Mouse (Mus musculus): ENCODE data around the gene Fignl1. TPM values are rescaled to one million over a fixed set of nuclear protein-coding genes. Genes with fewer than 3 reads are reported as not detected.

Fignl1 gene
- polyA plus RNA-seq, 1 experiment from 2014 or later: 27.8 TPM

DNA sequence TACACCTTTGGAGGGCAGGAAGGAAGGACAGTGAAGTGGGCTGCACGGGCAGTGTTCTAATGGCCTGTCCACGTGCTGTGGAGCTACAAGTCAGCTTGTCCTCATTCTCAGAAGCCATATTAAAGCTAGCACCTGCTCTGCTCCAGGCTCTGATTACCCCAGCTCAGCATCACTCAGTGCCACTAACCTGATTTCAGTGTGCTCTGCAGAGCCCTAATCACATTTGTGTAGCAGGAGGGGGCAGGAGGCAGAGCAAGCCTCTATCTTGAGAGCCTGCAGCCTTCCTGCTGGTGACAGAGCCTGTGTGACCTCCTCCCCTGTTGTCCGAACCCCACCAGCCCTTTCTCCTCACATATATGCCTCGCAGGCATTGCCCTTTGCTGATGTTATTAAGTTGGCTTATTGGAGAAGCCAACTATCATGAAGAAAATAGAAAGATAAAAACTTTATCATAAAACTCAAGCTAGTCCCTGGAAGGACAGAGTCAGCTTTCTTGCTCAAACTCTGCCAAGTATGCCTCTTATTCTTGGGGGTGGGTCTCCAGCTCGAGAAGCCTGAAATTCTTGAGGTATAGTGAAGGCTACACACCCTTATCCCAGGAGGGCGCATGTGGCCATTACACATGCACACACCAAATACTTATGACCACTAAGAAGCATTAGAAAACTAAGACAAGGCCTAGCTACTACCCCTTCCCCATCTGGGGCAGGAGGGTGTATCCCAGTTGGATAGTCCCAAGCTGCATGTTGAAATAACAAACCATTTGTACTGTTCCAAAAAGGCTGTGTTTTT is 41.9 kb upstream of the Fignl1 start:
- Histone ChIP-seq H3K4me1 (replicated peaks; ENCODE audit: insufficient read depth, low read length) (0 out of 2 replicates have a peak, but pooled peaks cover 1% of the 10 kb centered on the region), H3K9me3 (replicated peaks; ENCODE audit: low read length) (no peaks in the 10 kb centered on the region), H3K4me2 (ENCODE audit: low read length) (no peak overlapping the region), H3K27me3 (ENCODE audit: insufficient read depth, low read length) (no peaks in the 10 kb centered on the region), H3K4me3 (replicated peaks; ENCODE audit: low read depth, low read length) (no peak overlapping the region), H3K9ac (ENCODE audit: low read depth, low read length) (no peak overlapping the region), H3K36me3 (ENCODE audit: insufficient read depth, low read length) (no peaks in the 10 kb centered on the region), H3K27ac (no peak overlapping the region)
- WGBS: 64% methylated on average over 6 of the region's 6 CpGs
- ATAC-seq (replicated peaks; ENCODE audit: low FRiP score, low read depth) (no peak), DNase-seq (ENCODE audit: low spot score) (no peak)
- no peak for TF ChIP-seq CTCF (IDR thresholded peaks at IDR 0.05; ENCODE audit: low read depth)

DNA sequence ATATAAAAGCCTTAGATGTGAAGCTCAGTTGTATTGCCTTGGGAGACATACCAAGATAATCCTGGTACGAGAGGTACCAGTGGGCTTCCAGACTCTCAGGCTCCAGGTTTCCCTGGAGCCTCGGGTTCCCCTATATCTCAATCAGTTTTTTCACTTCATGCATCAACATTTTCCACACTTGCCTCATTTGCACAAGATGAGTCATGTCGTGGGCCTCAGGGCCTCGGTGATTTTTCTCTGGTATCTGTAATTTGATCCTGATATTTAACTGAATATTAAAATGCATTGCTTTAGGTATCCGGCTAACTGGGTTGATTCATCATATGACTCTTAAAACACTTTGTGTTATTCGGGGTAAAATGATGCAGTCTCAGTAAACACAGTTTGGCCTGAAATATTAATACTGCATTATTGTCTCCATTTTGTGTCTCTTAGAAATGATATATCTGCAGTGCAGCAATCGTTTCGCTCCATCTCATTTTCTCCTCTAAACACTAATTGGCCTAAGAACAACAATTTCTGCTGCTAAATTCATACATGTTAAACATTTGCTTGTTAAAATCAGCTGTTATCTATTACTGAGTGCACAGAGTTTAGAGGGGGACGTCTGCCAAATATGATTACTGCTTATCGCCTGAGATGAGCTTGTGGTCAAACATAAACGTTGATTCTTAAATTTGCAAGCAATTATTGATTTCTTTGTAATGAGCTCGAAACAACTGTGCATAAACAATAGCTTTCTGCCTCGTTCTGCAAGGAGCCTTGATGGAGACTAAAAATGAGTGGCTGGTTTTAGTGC is 41.0 kb upstream of the Fignl1 start:
- Histone ChIP-seq H3K36me3 (ENCODE audit: insufficient read depth, low read length) (no peaks in the 10 kb centered on the region), H3K9me3 (replicated peaks; ENCODE audit: low read length) (no peaks in the 10 kb centered on the region), H3K9ac (ENCODE audit: low read depth, low read length) (no peak overlapping the region), H3K4me1 (replicated peaks; ENCODE audit: insufficient read depth, low read length) (no peaks in the 10 kb centered on the region), H3K4me2 (ENCODE audit: low read length) (no peak overlapping the region), H3K4me3 (replicated peaks; ENCODE audit: low read depth, low read length) (no peak overlapping the region), H3K27me3 (ENCODE audit: insufficient read depth, low read length) (no peaks in the 10 kb centered on the region), H3K27ac (no peak overlapping the region)
- ATAC-seq (replicated peaks; ENCODE audit: low FRiP score, low read depth) (no peak), DNase-seq (ENCODE audit: low spot score) (no peak)
- WGBS: 66% methylated on average over 13 of the region's 13 CpGs
- no peak for TF ChIP-seq CTCF (IDR thresholded peaks at IDR 0.05; ENCODE audit: low read depth)

DNA sequence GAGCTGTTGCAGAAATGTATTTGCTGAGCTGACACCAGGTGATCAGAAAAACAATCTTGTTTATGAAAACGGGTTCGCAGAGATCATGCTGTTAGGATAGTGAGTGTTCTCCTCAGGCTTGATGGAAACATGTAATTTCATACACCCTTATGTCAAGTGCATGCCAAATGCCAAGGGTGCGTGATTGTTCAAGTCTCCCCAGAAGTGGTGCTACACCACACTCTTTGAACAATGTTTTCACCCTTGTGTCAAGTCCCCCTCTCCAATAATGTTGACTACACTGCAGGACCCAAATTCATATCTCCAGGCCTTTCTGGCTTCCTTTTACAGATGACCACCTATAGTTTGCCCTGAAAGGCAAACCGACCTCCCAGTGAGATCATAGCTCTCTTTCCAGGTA is 39.7 kb upstream of the Fignl1 start:
- 93% methylated on average over 4 of the region's 4 CpGs for WGBS

DNA sequence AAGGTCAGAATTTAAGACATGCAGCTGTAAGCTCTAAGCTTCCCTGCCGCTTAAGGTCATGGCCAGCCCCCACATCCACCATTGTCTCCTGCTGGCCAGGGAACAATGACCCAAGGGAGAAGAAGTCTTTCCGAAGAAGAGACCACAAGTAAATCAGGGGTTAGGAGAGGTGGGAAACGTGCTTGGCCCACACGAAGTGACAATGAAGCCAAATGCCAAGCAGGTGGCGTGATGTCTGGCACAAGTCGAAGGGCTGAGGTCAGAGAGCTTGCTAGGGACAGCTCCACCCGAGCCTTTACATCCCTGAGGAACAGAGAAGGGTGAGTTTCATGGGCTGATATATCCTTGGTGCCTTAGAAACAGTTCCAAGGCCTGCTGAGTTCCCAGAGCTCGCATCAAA is 36.3 kb upstream of the Fignl1 start:
- Histone ChIP-seq H3K4me3 (replicated peaks; ENCODE audit: low read depth, low read length) (no peak overlapping the region), H3K27me3 (ENCODE audit: insufficient read depth, low read length) (no peaks in the 10 kb centered on the region), H3K4me2 (ENCODE audit: low read length) (no peak overlapping the region), H3K9ac (ENCODE audit: low read depth, low read length) (no peak overlapping the region), H3K9me3 (replicated peaks; ENCODE audit: low read length) (no peaks in the 10 kb centered on the region), H3K4me1 (replicated peaks; ENCODE audit: insufficient read depth, low read length) (no peaks in the 10 kb centered on the region; the same call in 1 of the 2 replicates), H3K27ac (peak overlapping the region; percentile 43), H3K36me3 (ENCODE audit: insufficient read depth, low read length) (no peaks in the 10 kb centered on the region)
- 56% methylated on average over 8 of the region's 8 CpGs for WGBS
- ATAC-seq (replicated peaks; ENCODE audit: low FRiP score, low read depth): no peak
- no peak for TF ChIP-seq CTCF (IDR thresholded peaks at IDR 0.05; ENCODE audit: low read depth)
- no peak for DNase-seq (ENCODE audit: low spot score)

More for the DNA sequence above, 39.7 kb upstream of the Fignl1 start:
- ATAC-seq (replicated peaks; ENCODE audit: low FRiP score, low read depth) (no peak), DNase-seq (ENCODE audit: low spot score) (no peak)
- no peaks in the 10 kb centered on the region; the same call in 1 of the 2 replicates for H3K4me1 ChIP-seq (replicated peaks; ENCODE audit: insufficient read depth, low read length)
- no peaks in the 10 kb centered on the region for H3K36me3 ChIP-seq (ENCODE audit: insufficient read depth, low read length)
- no peak overlapping the region for H3K27ac ChIP-seq
- no peaks in the 10 kb centered on the region for H3K9me3 ChIP-seq (replicated peaks; ENCODE audit: low read length)
- TF ChIP-seq CTCF (IDR thresholded peaks at IDR 0.05; ENCODE audit: low read depth): no peak
- H3K4me2 ChIP-seq (ENCODE audit: low read length): no peak overlapping the region
- H3K9ac ChIP-seq (ENCODE audit: low read depth, low read length): no peak overlapping the region
- H3K4me3 ChIP-seq (replicated peaks; ENCODE audit: low read depth, low read length): no peak overlapping the region
- no peaks in the 10 kb centered on the region for H3K27me3 ChIP-seq (ENCODE audit: insufficient read depth, low read length)

GRCm38 (mm10) chr11:11844367-11844971 is 35.7 kb upstream of the Fignl1 start:
- DNase-seq (ENCODE audit: low spot score) (peak; percentile 94), ATAC-seq (replicated peaks; ENCODE audit: low FRiP score, low read depth) (peak; percentile 96)
- peak; percentile 79 for TF ChIP-seq CTCF (IDR thresholded peaks at IDR 0.05; ENCODE audit: low read depth)
- Histone ChIP-seq H3K36me3 (ENCODE audit: insufficient read depth, low read length) (no peaks in the 10 kb centered on the region), H3K27ac (peak overlapping the region; percentile 43), H3K9me3 (replicated peaks; ENCODE audit: low read length) (no peaks in the 10 kb centered on the region), H3K27me3 (ENCODE audit: insufficient read depth, low read length) (no peaks in the 10 kb centered on the region), H3K4me2 (ENCODE audit: low read length) (no peak overlapping the region), H3K4me3 (replicated peaks; ENCODE audit: low read depth, low read length) (no peak overlapping the region), H3K4me1 (replicated peaks; ENCODE audit: insufficient read depth, low read length) (no peaks in the 10 kb centered on the region; the same call in 1 of the 2 replicates), H3K9ac (ENCODE audit: low read depth, low read length) (no peak overlapping the region)
- 21% methylated on average over 13 of the region's 13 CpGs for WGBS

- Histone ChIP-seq H3K9me3 (replicated peaks; ENCODE audit: low read length) (no peaks in the 10 kb centered on the region), H3K4me2 (ENCODE audit: low read length) (no peak overlapping the region), H3K36me3 (ENCODE audit: insufficient read depth, low read length) (no peaks in the 10 kb centered on the region), H3K4me3 (replicated peaks; ENCODE audit: low read depth, low read length) (no peak overlapping the region), H3K27ac (no peak overlapping the region), H3K4me1 (replicated peaks; ENCODE audit: insufficient read depth, low read length) (no peaks in the 10 kb centered on the region; the same call in none of the 2 replicates), H3K9ac (ENCODE audit: low read depth, low read length) (no peak overlapping the region), H3K27me3 (ENCODE audit: insufficient read depth, low read length) (no peaks in the 10 kb centered on the region)
- ATAC-seq (replicated peaks; ENCODE audit: low FRiP score, low read depth) (no peak), DNase-seq (ENCODE audit: low spot score) (no peak)
- 59% methylated on average over 4 of the region's 4 CpGs for WGBS
- no peak for TF ChIP-seq CTCF (IDR thresholded peaks at IDR 0.05; ENCODE audit: low read depth)
Observed at GRCm38 (mm10) chr11:11841590-11841989, 32.8 kb upstream of the Fignl1 start.
